Mouse (Mus musculus) lung, postnatal 10 days (tissue): ENCODE results near the gene Rad51b.

ENCODE experiments used
- DNase-seq: peaks from one replicate; pipeline ENCODE4 v3.0.0; 2021

Rad51b gene

DNA sequence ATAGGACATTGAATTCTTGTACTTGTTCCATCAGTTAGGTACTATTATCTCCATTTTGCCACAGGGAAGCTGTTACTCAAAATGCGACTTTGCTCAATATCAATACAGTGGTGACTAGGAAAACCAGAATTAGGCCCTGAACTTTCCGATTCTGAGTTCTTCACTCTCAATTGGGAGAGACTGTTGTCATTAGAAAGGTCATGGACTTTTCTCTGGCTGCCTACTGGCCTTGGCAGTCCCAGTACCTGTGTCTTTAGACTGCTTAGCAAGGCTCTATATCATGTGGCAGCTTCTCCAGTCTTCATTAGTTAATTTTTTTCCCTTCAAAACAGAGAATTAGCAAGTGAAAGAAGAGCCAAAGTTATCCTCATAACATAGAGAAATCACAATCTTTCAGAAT lies 288.3 kb downstream of the Rad51b start:
- no peak for DNase-seq

DNA sequence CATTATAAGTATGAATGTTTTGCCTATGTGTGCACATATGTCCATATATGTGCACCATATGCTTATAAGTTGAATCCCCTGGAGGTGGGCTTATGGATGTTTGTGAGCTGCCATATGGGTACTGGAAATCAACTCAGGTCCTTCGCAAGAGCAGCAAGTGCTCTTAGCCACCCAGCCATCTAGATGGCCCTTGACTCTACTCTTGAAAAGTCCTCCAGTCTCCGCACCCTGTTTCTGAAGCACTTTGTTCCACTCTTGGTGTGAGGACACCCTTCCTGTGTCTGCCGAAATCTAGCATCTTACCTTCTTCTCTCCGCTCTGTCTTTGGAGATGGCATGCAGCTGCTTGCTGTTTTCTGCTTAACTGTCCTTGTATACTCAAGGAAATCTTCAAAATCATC lies 291.7 kb downstream of the Rad51b start:
- peak; percentile 50 for DNase-seq

DNA sequence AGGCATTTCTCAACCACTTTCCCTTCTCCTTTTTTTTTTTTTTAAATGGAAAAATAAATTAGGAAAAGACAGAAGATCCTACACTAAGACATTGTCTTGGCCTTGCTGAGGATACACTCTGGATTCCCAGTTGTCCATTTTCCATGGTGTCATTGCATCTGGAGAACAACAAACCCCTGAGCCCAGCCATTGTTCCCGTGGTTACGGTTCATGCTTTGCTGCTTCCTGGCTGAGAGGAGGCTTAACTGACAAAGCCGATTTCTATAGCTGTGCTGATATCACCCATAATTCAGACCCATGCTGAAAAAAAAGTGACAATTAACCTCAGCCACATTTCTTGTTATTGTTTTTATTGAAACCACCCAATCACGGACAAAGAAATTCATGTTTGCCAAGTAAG lies 295.1 kb downstream of the Rad51b start:
- no peak for DNase-seq

DNA sequence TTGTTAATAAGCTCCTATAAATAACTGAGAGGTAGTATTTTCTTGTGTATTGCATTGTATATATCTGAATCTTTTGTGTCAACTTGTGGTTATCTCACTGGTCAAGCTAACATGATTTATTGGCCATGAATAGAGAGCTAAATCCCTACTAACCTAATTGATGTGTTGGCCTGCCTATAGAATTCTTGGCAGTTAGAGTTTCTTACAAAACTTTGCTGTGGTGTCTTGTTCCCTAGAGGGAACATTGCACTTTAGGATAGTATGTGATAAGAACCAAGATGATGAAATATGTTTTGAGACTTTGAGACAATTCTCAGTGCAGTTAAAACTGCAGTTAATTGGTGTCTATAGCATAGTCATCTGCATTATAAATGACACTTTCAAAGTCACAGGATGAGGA lies 299.8 kb downstream of the Rad51b start:
- no peak for DNase-seq

DNA sequence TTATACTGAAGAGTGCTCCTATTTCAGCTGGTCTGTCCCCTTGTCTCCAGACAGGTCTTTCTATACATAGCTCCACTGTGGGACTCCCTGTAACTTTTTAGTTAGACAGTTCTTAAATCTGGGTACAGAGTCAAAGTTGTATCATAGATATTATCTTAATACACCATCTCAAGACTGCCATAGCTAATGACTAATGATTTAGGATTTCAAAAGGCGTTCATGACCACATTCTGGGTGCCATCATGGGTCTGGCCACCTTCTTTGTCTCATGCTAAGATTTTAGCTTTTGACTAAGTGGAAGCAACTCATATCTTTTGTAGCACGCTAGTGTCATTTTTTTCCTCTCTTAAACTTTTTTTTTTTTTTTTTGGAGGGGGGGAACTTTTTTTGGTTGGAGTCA lies 300.3 kb downstream of the Rad51b start:
- no peak for DNase-seq

DNA sequence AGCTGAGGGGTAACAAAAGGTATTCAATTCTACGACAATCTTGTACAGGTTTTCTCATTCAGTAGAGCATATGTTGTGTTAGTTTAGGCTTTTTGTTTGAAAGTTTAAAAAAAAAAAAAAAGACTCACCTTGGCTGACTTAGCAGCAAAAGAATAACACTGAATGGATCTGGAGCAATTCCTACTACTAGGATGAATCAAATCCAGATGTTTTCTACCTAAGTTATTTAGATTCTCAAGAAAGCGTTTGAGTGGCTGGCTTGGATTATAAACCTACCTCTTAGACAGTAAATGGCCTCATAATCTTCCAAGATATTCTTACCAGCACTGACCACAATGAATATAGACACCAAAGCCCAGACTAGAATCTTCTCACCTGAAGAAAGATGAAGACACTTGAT lies 300.7 kb downstream of the Rad51b start:
- no peak for DNase-seq

DNA sequence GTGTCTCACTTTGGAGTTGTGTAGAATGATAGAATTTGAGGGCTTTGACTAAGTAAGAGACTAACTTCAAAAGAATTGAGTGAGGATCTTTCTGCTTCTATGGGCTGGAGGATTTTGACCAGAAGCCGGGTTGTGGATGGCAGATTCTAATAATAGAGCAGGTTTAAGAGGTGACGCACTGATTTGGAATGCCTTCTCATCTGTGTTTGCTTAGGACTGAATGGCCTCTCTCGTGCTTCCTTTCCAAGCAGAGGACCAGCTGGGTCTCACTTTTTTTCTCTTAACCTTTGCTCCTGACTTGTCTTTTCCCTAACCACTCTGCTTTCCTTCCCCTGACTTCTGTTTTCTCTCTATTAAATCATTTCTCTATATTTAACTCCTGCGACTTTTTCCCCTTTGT lies 301.4 kb downstream of the Rad51b start:
- DNase-seq: peak; percentile 76

DNA sequence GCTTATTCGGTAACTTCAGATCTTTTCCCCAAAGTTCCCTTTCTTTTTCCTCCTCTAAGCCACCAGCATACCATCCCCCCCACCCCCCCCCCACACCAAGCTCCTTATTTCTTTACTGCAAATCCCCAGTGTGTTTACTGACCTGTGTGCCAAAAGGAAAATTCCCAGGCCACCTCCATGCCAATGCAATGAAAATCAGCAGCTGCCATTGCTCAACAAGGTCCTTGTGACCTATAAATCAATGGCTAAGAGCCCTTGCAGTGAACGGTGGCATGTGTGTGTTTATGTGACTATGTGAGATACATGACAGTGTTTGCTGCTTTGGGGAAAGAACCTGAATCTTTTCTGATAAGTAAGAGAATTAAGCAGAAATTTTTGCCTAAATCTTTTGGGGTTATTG lies 301.8 kb downstream of the Rad51b start:
- DNase-seq: no peak

DNA sequence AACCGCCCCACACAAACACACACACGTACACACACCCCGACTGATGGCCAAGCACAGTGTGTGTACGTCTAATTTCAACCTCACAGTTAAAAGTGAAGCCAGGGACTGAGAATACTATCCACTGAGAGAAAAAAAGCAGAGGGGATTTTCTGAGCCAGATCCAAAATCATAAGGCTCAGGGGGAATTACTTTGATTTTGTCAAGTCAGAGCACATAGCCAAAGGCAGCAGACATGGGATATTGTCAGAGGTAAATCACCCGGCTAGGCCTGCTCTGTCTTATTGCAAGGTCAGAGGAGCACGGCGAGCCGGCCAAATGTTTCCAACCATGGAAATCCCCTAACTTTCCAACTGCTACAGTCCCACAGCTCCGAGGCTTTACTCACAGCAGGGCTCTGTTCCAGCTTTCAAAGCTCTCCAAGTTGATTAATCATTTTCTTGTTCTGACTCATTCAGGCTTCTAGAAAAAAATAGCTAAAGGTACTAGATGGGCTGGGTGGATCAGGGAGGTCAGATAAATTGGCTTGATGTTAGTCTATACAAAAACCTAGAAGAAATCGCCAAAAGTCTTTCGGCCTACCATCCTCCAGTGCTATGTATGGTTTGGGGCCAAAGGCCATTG lies 303.2 kb downstream of the Rad51b start:
- DNase-seq: peak; percentile 80

DNA sequence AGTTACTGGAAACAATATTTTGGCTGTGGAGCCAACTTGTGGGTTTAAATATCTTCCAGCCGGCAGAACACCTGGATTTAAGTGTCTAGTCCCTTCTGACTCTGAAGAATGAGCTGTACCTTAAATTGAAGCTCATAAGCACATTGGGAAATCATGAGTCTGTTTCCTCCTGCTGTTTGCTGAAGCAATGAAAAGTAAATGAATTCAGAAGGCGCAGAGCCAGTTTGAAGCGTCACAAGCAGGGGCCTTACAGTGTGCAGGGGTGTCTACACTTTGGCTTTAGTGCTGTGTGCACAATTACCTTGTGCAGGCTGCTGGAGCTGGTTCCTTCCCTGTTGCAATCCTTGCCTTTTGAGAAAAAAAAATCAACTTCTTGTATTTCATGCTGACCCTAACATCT lies 305.6 kb downstream of the Rad51b start:
- peak; percentile 53 for DNase-seq

DNA sequence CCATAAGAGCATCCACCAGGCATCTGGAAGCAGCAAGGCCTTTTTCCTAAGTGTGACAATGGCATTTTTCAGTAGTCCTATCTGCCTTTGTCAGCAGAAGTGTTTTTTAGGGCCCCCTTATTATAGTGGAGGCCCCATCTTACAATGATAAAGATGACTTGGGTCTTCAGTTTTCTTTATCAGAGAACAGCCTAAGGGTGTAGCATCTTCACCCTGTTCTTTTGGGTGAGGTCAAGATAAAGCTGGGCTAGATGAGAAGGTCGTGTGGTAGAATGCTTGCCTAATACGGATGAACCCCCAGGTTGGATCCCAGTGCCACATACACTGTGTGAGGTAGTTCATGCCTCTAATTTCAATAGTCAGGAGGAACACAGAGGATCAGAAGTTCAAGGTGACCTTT lies 307.8 kb downstream of the Rad51b start:
- no peak for DNase-seq

DNA sequence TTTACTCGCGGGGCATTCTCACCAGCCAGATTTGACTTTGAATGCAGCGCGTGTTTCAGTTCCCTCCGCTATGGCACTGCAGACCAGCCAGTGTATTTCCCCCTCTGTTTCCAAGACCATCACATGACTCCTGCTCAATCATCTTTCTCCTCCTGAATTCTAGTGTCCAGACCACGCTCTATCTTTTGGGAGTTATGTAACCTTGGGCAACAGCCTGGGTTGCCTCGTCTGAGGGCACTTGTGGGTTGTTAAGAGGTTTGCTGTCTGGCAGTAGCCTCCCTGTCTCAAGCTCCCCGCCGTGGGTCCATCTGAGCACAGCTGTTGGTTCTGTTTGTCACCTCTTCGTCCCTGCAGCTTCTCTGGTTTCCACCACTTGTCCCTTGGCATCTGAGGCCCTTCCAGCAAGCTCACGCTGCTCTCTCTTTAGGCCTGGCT lies 309.1 kb downstream of the Rad51b start:
- peak; percentile 31 for DNase-seq

DNA sequence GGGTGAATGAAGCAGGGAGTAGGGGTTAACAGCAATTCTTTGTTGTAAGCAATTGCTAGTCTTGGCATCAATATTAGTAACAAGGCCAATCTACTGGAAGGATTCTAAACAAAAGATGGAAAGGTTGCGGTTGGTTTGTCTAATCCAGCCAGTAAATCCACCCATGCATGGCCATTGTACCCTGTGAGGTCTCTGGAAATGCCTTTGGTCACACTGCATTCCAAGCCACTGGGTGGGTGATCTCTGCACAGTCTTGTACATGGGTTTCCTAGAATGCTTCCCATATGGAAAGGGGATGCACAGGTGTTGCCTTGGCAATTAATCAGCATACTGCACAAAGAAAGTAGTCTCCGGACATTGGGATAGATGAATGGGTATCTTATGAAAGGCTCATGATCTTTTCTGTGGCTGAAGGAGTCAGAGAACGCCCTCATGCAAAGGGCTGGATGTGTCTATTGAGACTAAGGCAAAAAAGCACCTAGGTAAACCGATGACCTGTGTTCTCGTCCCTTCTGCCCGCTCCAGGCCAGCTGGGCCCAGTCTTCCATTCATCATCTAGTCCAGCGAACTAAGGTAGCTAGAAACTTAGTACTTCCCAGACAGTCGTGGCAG lies 312.4 kb downstream of the Rad51b start:
- no peak for DNase-seq

DNA sequence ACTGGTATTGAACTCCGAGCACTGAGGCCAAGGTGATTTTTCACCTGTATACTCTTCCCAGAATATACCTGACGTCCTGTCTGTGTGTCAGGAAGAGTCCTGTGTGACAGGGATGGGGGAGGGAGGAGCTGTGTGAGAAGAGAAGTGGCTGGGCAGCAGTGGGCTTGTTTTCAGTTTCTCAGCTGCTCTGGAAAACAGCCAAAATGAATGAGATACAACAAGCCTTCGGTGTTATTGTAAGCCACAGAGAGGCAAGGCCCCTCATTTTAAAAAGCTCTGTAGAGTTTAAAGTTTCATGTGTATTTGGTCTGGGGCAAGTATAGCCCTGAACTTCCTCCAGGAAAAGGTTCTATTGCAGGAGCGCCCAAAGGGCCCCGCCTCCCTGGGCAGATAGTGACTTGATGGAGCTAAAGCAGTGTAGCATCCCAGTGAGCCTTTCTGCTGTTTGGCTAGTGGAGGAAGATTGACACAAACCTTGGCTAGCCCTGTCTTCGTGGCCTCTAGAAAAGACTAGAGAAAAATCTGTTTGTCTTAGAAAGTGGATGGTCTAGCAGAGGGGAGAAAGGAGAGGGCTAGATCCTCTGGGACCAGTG lies 313.5 kb downstream of the Rad51b start:
- DNase-seq: peak; percentile 49

DNA sequence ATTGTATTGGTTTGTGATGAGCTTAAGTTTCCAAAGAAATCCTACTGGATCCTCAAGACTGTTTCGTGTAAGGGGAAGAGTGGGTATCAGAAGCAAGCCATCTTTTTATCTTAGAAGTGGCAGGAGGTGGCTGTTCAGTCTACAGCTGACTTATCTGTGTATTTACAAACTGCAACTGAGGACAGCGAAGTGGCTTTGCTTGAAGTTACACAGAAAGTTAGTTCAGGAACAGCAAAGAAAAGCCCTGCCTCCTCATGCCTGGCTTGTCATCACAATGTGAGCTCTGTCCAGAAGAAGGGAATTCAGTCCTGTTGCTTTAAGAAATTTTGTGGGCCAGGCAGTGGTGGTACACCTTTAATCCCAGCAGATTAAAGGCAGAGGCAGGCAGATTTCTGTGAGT lies 314.6 kb downstream of the Rad51b start:
- DNase-seq: no peak

DNA sequence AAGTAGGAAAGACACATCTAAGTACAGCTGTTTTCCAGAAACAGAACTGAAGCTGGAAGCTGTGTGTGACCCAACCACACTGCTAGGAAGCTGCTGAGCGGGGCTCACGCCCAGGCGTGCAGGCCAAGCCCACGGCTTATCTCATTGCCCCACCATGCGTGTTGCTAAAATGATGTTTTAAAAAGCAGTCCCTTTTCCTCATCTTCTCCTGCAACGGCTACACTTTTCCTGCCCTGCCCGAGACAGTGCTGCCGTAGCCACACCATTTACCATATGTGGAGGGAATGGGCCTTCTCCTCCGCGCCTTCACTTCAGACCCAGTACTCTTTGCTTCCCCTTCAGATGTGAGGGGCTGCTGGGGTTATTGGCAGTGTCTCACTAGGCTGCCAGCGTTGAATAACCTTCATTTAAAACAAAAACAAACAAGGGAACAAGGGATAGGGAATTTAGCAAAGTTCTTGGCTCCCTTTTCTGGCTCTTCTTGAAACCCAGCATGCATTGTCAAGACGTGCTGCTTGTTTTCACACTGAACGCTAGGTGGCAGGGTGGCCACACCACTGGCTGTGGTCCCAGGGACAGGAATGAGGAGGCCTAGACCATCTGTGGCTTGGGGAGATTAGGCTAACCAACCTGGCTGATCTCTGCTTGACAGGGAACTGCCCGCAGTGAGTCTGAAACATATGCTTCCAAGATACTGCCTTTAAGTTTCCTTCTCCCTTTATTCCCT lies 315.4 kb downstream of the Rad51b start:
- DNase-seq: peak; percentile 93

DNA sequence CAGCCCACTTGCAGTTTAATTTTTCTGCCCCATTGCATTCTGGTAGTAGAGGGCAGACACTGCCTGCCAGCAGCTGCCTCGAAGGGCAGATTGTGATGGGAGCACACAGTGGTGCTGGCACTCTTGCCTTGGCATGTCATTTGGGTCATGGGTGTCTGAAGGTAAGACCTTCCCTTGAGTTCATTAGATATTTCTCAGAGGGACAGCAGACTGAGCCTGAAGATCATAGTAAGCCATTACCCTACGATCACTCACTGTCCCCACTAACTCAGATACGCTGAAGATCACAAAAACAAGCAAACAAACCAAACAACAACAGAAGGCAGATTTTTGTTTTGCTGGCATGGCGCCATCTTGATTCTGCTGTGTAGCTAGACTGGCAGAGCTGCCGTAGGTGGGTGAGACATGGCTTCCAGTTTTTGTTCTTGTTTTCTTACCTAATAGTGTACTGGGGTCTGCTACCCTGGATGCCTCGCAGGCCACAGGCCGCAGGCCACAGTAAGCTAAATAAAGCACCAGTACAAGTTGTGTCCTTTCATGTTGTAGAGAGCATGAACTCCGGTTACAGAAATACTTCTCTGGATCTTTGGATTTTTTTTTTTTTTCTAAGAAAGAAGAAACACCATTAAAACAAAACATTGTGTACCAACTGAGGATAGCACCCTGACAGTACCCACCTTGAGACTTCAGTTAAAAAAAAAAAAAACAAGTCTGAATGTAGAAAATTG lies 316.1 kb downstream of the Rad51b start:
- DNase-seq: peak; percentile 43

DNA sequence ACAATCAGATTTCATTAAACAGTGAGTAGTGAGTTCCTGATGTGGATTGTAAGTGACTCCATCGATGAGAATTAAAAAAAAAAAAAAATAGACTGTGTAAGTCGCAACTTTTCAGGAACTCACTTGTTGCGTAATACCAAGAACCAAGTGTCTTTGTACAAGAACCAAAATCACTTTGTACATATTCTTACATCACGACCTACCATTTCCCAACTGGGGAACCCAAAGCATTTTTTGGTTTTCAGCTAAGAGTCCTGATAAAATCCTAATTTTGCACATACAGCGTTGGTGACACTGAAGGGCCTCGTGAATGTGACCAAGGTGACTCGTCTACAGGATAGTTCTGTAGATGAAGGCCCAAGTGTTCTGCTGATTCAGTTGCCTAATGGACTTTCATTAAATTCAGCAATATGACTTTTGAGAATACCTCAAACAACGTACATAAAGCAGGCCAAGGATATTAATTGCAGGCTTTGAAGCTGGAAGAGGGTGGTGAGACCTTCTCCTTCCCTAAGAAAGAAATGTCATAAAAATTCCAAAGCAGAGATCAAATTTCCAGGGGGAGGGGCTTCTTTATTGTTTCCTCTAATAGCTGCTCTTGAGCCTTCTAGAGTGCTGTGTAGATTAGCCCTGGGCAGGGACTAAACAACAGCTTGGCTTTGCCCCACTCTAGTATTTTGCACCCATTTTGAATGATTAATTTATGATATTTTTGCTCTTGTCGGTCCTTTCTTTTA lies 316.9 kb downstream of the Rad51b start:
- DNase-seq: no peak

DNA sequence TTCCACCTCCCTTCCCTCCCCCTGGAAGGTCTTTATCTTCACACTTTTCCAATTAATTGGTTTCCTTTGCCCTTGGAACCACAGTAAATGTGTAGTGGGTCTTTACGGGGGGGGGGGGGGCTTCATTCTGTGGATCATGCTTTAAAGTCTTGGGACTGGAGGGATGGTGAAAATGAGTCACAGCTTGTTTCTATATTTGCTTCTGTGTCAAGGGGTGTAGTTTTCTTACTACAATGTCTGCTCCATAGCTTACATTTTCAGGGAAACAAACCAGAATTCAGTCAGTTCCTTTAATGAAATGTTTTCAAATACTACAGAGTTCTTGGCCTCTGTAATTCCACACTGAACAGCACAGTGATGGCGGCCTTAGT lies 317.5 kb downstream of the Rad51b start:
- no peak for DNase-seq

DNA sequence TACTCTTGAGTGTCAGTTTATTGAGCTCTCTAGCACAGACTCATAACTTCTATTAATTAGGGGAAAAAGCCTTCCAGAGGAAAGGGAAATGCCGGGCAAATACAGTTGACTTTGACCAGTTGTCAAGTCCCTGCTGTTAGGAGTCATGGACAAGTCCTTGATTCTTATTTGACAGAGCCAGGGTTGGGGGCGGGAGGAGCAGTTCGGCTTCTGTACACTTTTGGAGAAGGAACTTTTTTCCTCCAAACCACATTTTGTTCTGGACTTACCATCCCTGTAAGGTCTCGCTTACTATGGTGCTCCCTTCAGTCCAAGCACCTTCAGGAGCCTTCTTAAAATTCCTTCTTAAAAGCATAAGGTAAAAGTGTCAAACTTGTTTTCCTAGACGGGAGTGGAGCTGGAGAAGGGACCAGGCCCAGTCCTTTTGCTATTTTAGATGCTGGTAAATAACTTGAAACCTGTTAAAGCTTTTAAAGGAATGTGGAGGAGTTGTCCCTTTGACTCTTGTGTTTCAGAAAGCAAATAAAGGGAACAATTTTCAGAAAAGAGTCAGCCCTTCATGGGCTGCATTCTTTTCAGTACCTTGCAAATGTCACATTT lies 318.7 kb downstream of the Rad51b start:
- DNase-seq: peak; percentile 22

DNA sequence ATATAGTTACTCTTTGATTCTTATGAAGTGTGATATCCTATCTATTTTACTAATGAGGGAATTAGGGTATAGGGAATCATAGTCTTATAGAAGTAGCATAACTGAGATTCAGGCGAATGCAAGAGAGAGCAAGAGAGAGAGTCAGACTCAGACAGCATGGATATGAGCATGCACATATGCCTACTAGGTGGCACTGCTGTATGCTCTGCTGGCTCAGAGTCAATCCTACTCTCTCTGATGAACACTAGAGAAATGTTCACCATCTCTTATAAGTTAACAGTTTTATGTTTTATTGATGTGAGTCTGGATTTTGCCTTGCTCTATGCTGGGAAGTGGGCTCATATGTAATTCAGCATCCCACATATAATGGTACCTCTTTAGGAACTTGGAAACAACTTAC lies 321.9 kb downstream of the Rad51b start:
- DNase-seq: no peak

DNA sequence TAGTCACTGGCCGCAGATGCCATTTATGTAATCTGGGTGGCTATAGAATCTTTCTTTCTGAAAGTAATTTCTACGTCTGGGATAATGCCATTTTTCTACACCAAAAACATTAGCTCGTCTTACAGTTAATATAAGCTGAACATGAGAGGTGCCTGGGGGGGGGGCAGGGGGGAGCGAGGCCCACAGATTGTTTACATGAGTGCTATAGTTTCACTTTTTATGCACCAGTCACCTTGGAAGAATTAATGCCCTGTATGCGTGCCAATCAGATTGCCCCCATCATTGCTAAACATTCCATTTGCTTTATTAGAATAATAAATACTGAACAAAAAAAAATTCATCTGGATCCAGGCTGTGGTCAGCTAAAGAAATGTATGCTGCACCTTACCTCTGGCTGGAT lies 323.6 kb downstream of the Rad51b start:
- DNase-seq: no peak
